Mouse (Mus musculus): Measurements from ENCODE around the gene Lmf2.

- TF ChIP-seq EP300 (IDR thresholded peaks at IDR 0.05; ENCODE audit: low read depth) (no peak), CTCF (IDR thresholded peaks at IDR 0.05; ENCODE audit: low read depth) (no peak)
These were observed 49.5 kb downstream of the Lmf2 start for GRCm38 (mm10) chr15:89305966-89306365.

Measured in liver, embryonic 14.5 days (tissue).